Mouse (Mus musculus): Measurements from ENCODE around the gene Tmc2. TPM values are rescaled to one million over a fixed set of nuclear protein-coding genes. Genes with fewer than 3 reads are reported as not detected.

Gene Tmc2
- polyA plus RNA-seq, 1 experiment from 2014 or later, result 0.04 TPM

GRCm38 (mm10) chr2:130261914-130262313 is 66.9 kb downstream of the Tmc2 start:
- Histone ChIP-seq H3K9ac (no peak overlapping the region), H3K9me3 (no peaks in the 10 kb centered on the region), H3K4me1 (no peaks in the 10 kb centered on the region), H3K27me3 (replicated peaks) (no peaks in the 10 kb centered on the region), H3K4me3 (replicated peaks) (no peak overlapping the region), H3K27ac (no peak overlapping the region), H3K36me3 (no peaks in the 10 kb centered on the region), H3K4me2 (no peak overlapping the region)
- 68% methylated on average over 2 of the region's 2 CpGs for WGBS
- ATAC-seq (ENCODE audit: insufficient read depth, low FRiP score, low read depth), result no peak

- no peak overlapping the region for H3K27ac ChIP-seq
- 57% methylated on average over 2 of the region's 2 CpGs for WGBS
- no peaks in the 10 kb centered on the region for H3K36me3 ChIP-seq
- no peak overlapping the region for H3K4me2 ChIP-seq
- H3K9me3 ChIP-seq, result no peaks in the 10 kb centered on the region
- H3K4me3 ChIP-seq (replicated peaks), result no peak overlapping the region
- no peaks in the 10 kb centered on the region for H3K4me1 ChIP-seq
- peak; percentile 81; the same call in 1 of the 2 replicates for ATAC-seq (ENCODE audit: insufficient read depth, low FRiP score, low read depth)
- H3K9ac ChIP-seq, result no peak overlapping the region
- no peaks in the 10 kb centered on the region for H3K27me3 ChIP-seq (replicated peaks)
Measured at GRCm38 (mm10) chr2:130262398-130262797, 67.4 kb downstream of the Tmc2 start.

GRCm38 (mm10) chr2:130265520-130265919 is 70.5 kb downstream of the Tmc2 start:
- 73% methylated on average over 1 of the region's 1 CpGs for WGBS
- Histone ChIP-seq H3K4me1 (no peaks in the 10 kb centered on the region), H3K4me3 (replicated peaks) (no peak overlapping the region), H3K4me2 (no peak overlapping the region), H3K36me3 (no peaks in the 10 kb centered on the region), H3K9ac (no peak overlapping the region), H3K9me3 (no peaks in the 10 kb centered on the region), H3K27ac (no peak overlapping the region), H3K27me3 (replicated peaks) (no peaks in the 10 kb centered on the region)
- peak; percentile 44; the same call in 1 of the 2 replicates for ATAC-seq (ENCODE audit: insufficient read depth, low FRiP score, low read depth)

- no peaks in the 10 kb centered on the region for H3K9me3 ChIP-seq
- H3K4me1 ChIP-seq, result no peaks in the 10 kb centered on the region
- no peaks in the 10 kb centered on the region for H3K36me3 ChIP-seq
- no peak overlapping the region for H3K27ac ChIP-seq
- no peak overlapping the region for H3K4me2 ChIP-seq
- no peak for ATAC-seq (ENCODE audit: insufficient read depth, low FRiP score, low read depth)
- WGBS, result 61% methylated on average over 7 of the region's 7 CpGs
- H3K4me3 ChIP-seq (replicated peaks), result no peak overlapping the region
- H3K9ac ChIP-seq, result no peak overlapping the region
- H3K27me3 ChIP-seq (replicated peaks), result no peaks in the 10 kb centered on the region
Measured at GRCm38 (mm10) chr2:130268074-130268473, 73.1 kb downstream of the Tmc2 start.

GRCm38 (mm10) chr2:130273732-130274131 is 78.7 kb downstream of the Tmc2 start:
- H3K9me3 ChIP-seq, result no peaks in the 10 kb centered on the region
- peak overlapping the region; percentile 98 for H3K4me3 ChIP-seq (replicated peaks)
- WGBS, result 2% methylated on average over 14 of the region's 14 CpGs
- peak overlapping the region; percentile 76 for H3K9ac ChIP-seq
- H3K27ac ChIP-seq, result peak overlapping the region; percentile 67
- ATAC-seq (ENCODE audit: insufficient read depth, low FRiP score, low read depth), result no peak
- H3K36me3 ChIP-seq, result peaks cover 32% of the 10 kb centered on the region
- H3K27me3 ChIP-seq (replicated peaks), result no peaks in the 10 kb centered on the region
- H3K4me1 ChIP-seq, result peaks cover 19% of the 10 kb centered on the region
- peak overlapping the region; percentile 80 for H3K4me2 ChIP-seq

- Histone ChIP-seq H3K36me3 (peaks cover 34% of the 10 kb centered on the region), H3K9me3 (no peaks in the 10 kb centered on the region), H3K4me3 (replicated peaks) (peak within 1 kb of the TSS; percentile 98), H3K27ac (peak within 1 kb of the TSS; percentile 94), H3K4me2 (peak within 1 kb of the TSS; percentile 80), H3K9ac (peak within 1 kb of the TSS; percentile 97), H3K27me3 (replicated peaks) (no peaks in the 10 kb centered on the region), H3K4me1 (peaks cover 19% of the 10 kb centered on the region)
- ATAC-seq (ENCODE audit: insufficient read depth, low FRiP score, low read depth), result peak; percentile 98
- WGBS, result under 1% methylated on average over 68 of the region's 68 CpGs
Measured at GRCm38 (mm10) chr2:130274149-130274861, 79.3 kb downstream of the Tmc2 start, which contains the start of gene Nop56. Nop56 (plus strand) TSS chr2:130274430.

GRCm38 (mm10) chr2:130274862-130275261 is 79.9 kb downstream of the Tmc2 start:
- Histone ChIP-seq H3K27ac (peak overlapping the region; percentile 94), H3K4me2 (peak overlapping the region; percentile 80), H3K9ac (peak overlapping the region; percentile 97), H3K27me3 (replicated peaks) (no peaks in the 10 kb centered on the region), H3K36me3 (peaks cover 40% of the 10 kb centered on the region), H3K9me3 (no peaks in the 10 kb centered on the region), H3K4me1 (peaks cover 19% of the 10 kb centered on the region), H3K4me3 (replicated peaks) (peak overlapping the region; percentile 98)
- ATAC-seq (ENCODE audit: insufficient read depth, low FRiP score, low read depth), result no peak
- 1% methylated on average over 10 of the region's 10 CpGs for WGBS

GRCm38 (mm10) chr2:130275649-130276048 is 80.7 kb downstream of the Tmc2 start:
- Histone ChIP-seq H3K27ac (no peak overlapping the region), H3K4me1 (peaks cover 19% of the 10 kb centered on the region), H3K4me2 (peak overlapping the region; percentile 80), H3K36me3 (peaks cover 45% of the 10 kb centered on the region), H3K27me3 (replicated peaks) (no peaks in the 10 kb centered on the region), H3K9ac (no peak overlapping the region), H3K4me3 (replicated peaks) (peak overlapping the region; percentile 98), H3K9me3 (no peaks in the 10 kb centered on the region)
- WGBS, result 36% methylated on average over 6 of the region's 6 CpGs
- ATAC-seq (ENCODE audit: insufficient read depth, low FRiP score, low read depth), result no peak

GRCm38 (mm10) chr2:130279600-130280091 is 84.7 kb downstream of the Tmc2 start:
- H3K36me3 ChIP-seq, result peaks cover 57% of the 10 kb centered on the region

GRCm38 (mm10) chr2:130280224-130280623 is 85.2 kb downstream of the Tmc2 start:
- no peaks in the 10 kb centered on the region for H3K9me3 ChIP-seq
- H3K4me1 ChIP-seq, result peaks cover 27% of the 10 kb centered on the region
- H3K27ac ChIP-seq, result no peak overlapping the region
- no peaks in the 10 kb centered on the region for H3K27me3 ChIP-seq (replicated peaks)
- 51% methylated on average over 7 of the region's 7 CpGs for WGBS
- H3K4me2 ChIP-seq, result no peak overlapping the region
- no peak for ATAC-seq (ENCODE audit: insufficient read depth, low FRiP score, low read depth)
- H3K9ac ChIP-seq, result no peak overlapping the region
- peaks cover 57% of the 10 kb centered on the region for H3K36me3 ChIP-seq
- no peak overlapping the region for H3K4me3 ChIP-seq (replicated peaks)

More at GRCm38 (mm10) chr2:130279600-130280091, 84.7 kb downstream of the Tmc2 start:
- Histone ChIP-seq H3K4me3 (replicated peaks) (no peak overlapping the region), H3K4me1 (peaks cover 27% of the 10 kb centered on the region), H3K9ac (no peak overlapping the region), H3K4me2 (no peak overlapping the region), H3K27me3 (replicated peaks) (no peaks in the 10 kb centered on the region), H3K27ac (no peak overlapping the region), H3K9me3 (no peaks in the 10 kb centered on the region)
- 41% methylated on average over 8 of the region's 8 CpGs for WGBS
- no peak for ATAC-seq (ENCODE audit: insufficient read depth, low FRiP score, low read depth)

- no peak overlapping the region for H3K9ac ChIP-seq
- peaks cover 21% of the 10 kb centered on the region; the same call in 1 of the 2 replicates for H3K4me1 ChIP-seq
- no peak overlapping the region for H3K4me2 ChIP-seq
- 64% methylated on average over 4 of the region's 4 CpGs for WGBS
- no peak overlapping the region for H3K27ac ChIP-seq
- no peaks in the 10 kb centered on the region for H3K27me3 ChIP-seq (replicated peaks)
- H3K36me3 ChIP-seq, result peaks cover 52% of the 10 kb centered on the region
- H3K9me3 ChIP-seq, result no peaks in the 10 kb centered on the region
- ATAC-seq (ENCODE audit: insufficient read depth, low FRiP score, low read depth), result no peak
- no peak overlapping the region for H3K4me3 ChIP-seq (replicated peaks)
Measured at GRCm38 (mm10) chr2:130280818-130281217, 85.8 kb downstream of the Tmc2 start.

- H3K27me3 ChIP-seq (replicated peaks), result no peaks in the 10 kb centered on the region
- H3K9me3 ChIP-seq, result no peaks in the 10 kb centered on the region
- H3K27ac ChIP-seq, result peak within 1 kb of the TSS; percentile 77
- 0 out of 2 replicates have a peak, but pooled peaks cover 8% of the 10 kb centered on the region for H3K4me1 ChIP-seq
- peaks cover 25% of the 10 kb centered on the region for H3K36me3 ChIP-seq
- H3K9ac ChIP-seq, result peak within 1 kb of the TSS; percentile 81
- WGBS, result 1% methylated on average over 51 of the region's 51 CpGs
- peak within 1 kb of the TSS; percentile 82 for H3K4me3 ChIP-seq (replicated peaks)
- peak; percentile 89 for ATAC-seq (ENCODE audit: insufficient read depth, low FRiP score, low read depth)
- peak within 1 kb of the TSS; percentile 85 for H3K4me2 ChIP-seq
Measured at GRCm38 (mm10) chr2:130283854-130284654, 89.1 kb downstream of the Tmc2 start, which contains the start of gene Idh3b. Idh3b (minus strand) TSS chr2:130284547.

Data from stomach, embryonic 15.5 days (tissue).